Mouse (Mus musculus) adrenal gland, adult 2 months (tissue): Measurements from ENCODE around the gene Fads3. TPM values are rescaled to one million over a fixed set of nuclear protein-coding genes. Genes with fewer than 3 reads are reported as not detected.

Experiments
- DNase-seq: peaks from one replicate; pipeline ENCODE4 v3.0.0; 2021
- polyA plus RNA-seq: library from polyadenylated mRNA; depleted of rRNA; stranded (reverse); fragments of >200 nt; gene quantifications from 2 replicates; pipeline ENCODE4 v1.2.3, GENCODE M21; 2012
- total RNA-seq, 2 experiments: library from RNA; stranded (reverse); gene quantifications; 2 replicates each; pipeline ENCODE4 v1.2.3; 2021

The Fads3 gene
- total and polyA plus RNA-seq, 3 experiments = 13.3 to 57.7 (median 17.6) TPM

- no peak for DNase-seq
Measured at GRCm38 (mm10) chr19:10019214-10019760, 22.1 kb upstream of the Fads3 start.

- no peak for DNase-seq
Measured at GRCm38 (mm10) chr19:10021981-10022380, 19.4 kb upstream of the Fads3 start.

GRCm38 (mm10) chr19:10022414-10023303 lies 18.7 kb upstream of the Fads3 start:
- DNase-seq = peak; percentile 52

GRCm38 (mm10) chr19:10023304-10023758 lies 18.0 kb upstream of the Fads3 start:
- peak; percentile 28 for DNase-seq

- peak; percentile 92 for DNase-seq
Measured at GRCm38 (mm10) chr19:10025169-10025875, 16.0 kb upstream of the Fads3 start.

- no peak for DNase-seq
Measured at GRCm38 (mm10) chr19:10029746-10030145, 11.6 kb upstream of the Fads3 start.

- peak; percentile 67 for DNase-seq
Measured at GRCm38 (mm10) chr19:10033211-10033973, 8.0 kb upstream of the Fads3 start.

- DNase-seq = no peak
Measured at GRCm38 (mm10) chr19:10034356-10034755, 7.0 kb upstream of the Fads3 start.

- peak; percentile 83 for DNase-seq
Measured at GRCm38 (mm10) chr19:10034785-10035447, 6.5 kb upstream of the Fads3 start.

- no peak for DNase-seq
Measured at GRCm38 (mm10) chr19:10037534-10037933, 3.8 kb upstream of the Fads3 start.

GRCm38 (mm10) chr19:10038364-10038763 lies 3.0 kb upstream of the Fads3 start:
- DNase-seq = no peak

GRCm38 (mm10) chr19:10038910-10039309 lies 2.5 kb upstream of the Fads3 start:
- no peak for DNase-seq

GRCm38 (mm10) chr19:10039615-10040014 lies 1.8 kb upstream of the Fads3 start:
- no peak for DNase-seq

GRCm38 (mm10) chr19:10040866-10041387 lies 442 bp upstream of the Fads3 start:
- DNase-seq = no peak

- no peak for DNase-seq
Measured at GRCm38 (mm10) chr19:10042232-10042631, 863 bp downstream of the Fads3 start.

- no peak for DNase-seq
Measured at GRCm38 (mm10) chr19:10042816-10043215, 1.4 kb downstream of the Fads3 start.

- peak; percentile 47 for DNase-seq
Measured at GRCm38 (mm10) chr19:10043643-10044042, 2.3 kb downstream of the Fads3 start.

- DNase-seq = no peak
Measured at GRCm38 (mm10) chr19:10045707-10046106, 4.3 kb downstream of the Fads3 start.

- no peak for DNase-seq
Measured at GRCm38 (mm10) chr19:10046346-10046745, 5.0 kb downstream of the Fads3 start.

GRCm38 (mm10) chr19:10046983-10047382 lies 5.6 kb downstream of the Fads3 start:
- DNase-seq = no peak

- no peak for DNase-seq
Measured at GRCm38 (mm10) chr19:10049533-10049932, 8.2 kb downstream of the Fads3 start.
